23 mouse cellular contexts compared by ENCODE assay signal in the genomic region with DNA sequence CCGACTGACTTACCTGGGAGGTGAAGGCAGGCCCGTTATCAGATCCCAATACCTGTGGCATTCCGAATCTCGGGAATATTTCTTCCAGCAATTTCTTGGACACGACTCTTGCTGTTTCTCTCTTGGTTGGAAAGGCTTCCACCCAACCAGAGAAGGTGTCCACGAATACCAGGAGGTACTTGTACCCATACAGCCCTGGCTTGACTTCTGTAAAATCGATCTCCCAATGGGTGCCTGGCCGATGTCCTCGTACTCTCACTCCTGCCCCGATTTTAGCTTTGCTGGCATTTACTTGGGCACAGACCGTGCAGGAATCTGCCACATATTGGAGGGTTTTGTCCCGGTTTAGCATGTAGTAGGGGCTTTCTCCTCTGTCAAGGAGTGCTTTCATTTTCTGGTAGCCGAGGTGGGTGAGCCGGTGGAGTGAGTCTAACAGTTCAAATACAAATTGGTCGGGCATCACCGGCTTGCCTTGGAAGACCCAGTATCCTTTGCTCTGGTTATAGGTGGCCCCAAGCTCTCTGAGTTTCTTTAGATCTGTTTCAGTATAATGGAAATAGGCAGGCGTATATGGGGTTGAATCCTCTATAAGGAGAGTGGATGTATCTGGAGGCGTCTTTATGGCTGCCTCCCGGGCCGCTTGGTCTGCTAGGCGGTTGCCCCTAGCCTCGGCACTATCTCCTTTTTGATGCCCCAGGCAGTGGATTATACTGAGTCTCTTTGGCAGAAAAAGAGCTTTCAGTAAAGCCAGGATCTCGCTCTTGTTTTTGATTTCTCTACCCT. TPM values are rescaled to one million over a fixed set of nuclear protein-coding genes. Genes with fewer than 3 reads are reported as not detected.
"Had no signal": no experiment of that assay in that cellular context is flagged by ENCODE, and none has a peak within 500 bp of the region (broad histone marks: within the 10 kb centered on the region; RNA-seq: fewer than 3 reads in every experiment).

No protein-coding gene starts in this region.

- H3K9ac ChIP-seq: liver, embryonic 15.5 days; liver, postnatal 0 days; lung, embryonic 15.5 days; midbrain, embryonic 12.5 days; midbrain, embryonic 15.5 days; neural tube, embryonic 12.5 days had no signal

- H3K27ac ChIP-seq: liver, embryonic 15.5 days; lung, embryonic 15.5 days; macrophage; midbrain, embryonic 12.5 days; midbrain, embryonic 15.5 days; neural tube, embryonic 12.5 days had no signal

- H3K36me3 ChIP-seq: liver, embryonic 15.5 days; lung, embryonic 15.5 days; midbrain, embryonic 12.5 days; midbrain, embryonic 15.5 days; neural tube, embryonic 12.5 days had no signal

- H3K4me1 ChIP-seq: liver, embryonic 15.5 days; lung, embryonic 15.5 days; megakaryocyte, embryonic 14.5 days; midbrain, embryonic 12.5 days; midbrain, embryonic 15.5 days; neural tube, embryonic 12.5 days had no signal

- H3K27me3 ChIP-seq: liver, embryonic 15.5 days; lung, embryonic 15.5 days; midbrain, embryonic 12.5 days; midbrain, embryonic 15.5 days; neural tube, embryonic 12.5 days had no signal

- DNase-seq: lung, adult 2 months; lung, postnatal 14 days; lung, postnatal 36 days; right cerebral cortex, postnatal 25 days; right cerebral cortex, postnatal 4 days; spleen, adult 18-20 months; thymus, adult 18-20 months; thymus, postnatal 14 days; thymus, postnatal 36 days had no signal

- H3K4me2 ChIP-seq: liver, embryonic 15.5 days; lung, embryonic 15.5 days; midbrain, embryonic 12.5 days; midbrain, embryonic 15.5 days; neural tube, embryonic 12.5 days had no signal

- ATAC-seq: liver, postnatal 0 days; lung, postnatal 0 days; midbrain, embryonic 15.5 days had no signal

- H3K4me3 ChIP-seq: liver, embryonic 15.5 days; lung, embryonic 15.5 days; midbrain, embryonic 12.5 days; midbrain, embryonic 15.5 days; neural tube, embryonic 12.5 days had no signal

RNA-seq across cellular contexts. Expression of a gene that starts 17.9 kb away (rescaled TPM):
- total RNA-seq: neutrophil, adult 5-6 weeks had no signal
- polyA plus RNA-seq: macrophage had no signal

RNA-seq across cellular contexts. Expression of a gene that starts 22.2 kb away (rescaled TPM):
- total RNA-seq: monocyte, adult 5-6 weeks; neutrophil, adult 5-6 weeks had no signal
- polyA plus RNA-seq: liver, embryonic 15.5 days; liver, postnatal 0 days; lung, adult 2 months; lung, embryonic 15.5 days; lung, postnatal 0 days; macrophage; small intestine, adult 2 months; stomach, embryonic 16.5 days; urinary bladder, adult 2 months had no signal
